Mouse (Mus musculus): ENCODE measurements at regions not wholly inside any gene's neighbourhood (a gene's known extent, or its start where the extent isn't known, plus 50 kb on each side); places are given as distances from the start of the nearest gene placed in this dataset.
A peak's percentile ranks its signal among the peaks of the same experiment; 100 is the strongest.

GRCm38 (mm10) chr10:92625781-92626180 lies 96.4 kb downstream of the Nedd1 start:
- DNase-seq (ENCODE audit: low spot score in 2 of 2) = peak; percentile 27 to 55
- intact Hi-C loops (cut with DNase I) = no loop called here

- peak in 1 of 2 experiments; percentile 18 for DNase-seq (ENCODE audit: low spot score in 2 of 2)
- intact Hi-C loops (cut with DNase I) = no loop called here
Observed at GRCm38 (mm10) chr10:92615684-92616379, 106.4 kb downstream of the Nedd1 start.

DNA sequence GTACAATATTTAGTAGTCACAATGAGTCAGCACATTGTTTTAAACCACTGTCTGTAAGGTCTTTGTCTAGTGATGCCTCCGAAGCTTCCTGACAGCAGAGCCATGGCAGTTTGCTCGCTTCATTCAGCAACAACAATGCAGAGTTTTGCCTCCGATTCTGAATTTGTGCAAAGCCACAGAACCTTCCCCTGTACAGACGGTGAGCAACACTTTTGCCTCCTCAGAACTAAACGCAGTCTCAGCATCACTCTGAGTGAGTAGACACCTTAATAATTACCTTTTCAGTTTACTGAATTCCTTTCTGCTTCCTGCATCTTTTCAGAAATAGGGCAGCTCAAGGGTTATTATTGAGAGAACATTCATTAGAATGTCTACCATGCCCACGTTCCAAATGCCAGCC lies 107.9 kb downstream of the Nedd1 start:
- intact Hi-C loops (cut with DNase I) = no loop called here
- no peak for DNase-seq (ENCODE audit: low spot score in 2 of 2)

DNA sequence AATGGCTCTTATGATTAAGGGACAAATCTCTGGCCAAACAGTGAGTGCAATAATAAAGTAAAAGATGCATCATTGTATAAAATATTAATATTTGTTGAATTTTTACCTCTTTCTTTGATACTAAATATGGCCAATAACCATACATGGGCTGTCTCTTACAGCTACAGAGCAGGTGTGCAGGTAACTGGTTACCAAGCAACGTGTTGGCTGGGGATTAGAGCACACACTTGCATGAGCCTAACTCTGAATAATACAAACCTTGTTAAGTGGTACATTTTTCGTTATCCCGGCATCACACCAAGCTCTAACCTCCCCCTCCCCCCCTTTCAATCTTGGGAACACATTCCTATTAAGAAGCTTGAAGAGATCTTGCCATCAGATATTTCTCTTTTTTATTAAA lies 111.2 kb downstream of the Nedd1 start:
- DNase-seq (ENCODE audit: low spot score in 2 of 2) = no peak
- intact Hi-C loops (cut with DNase I) = no loop called here

GRCm38 (mm10) chr10:92606761-92607160 lies 115.5 kb downstream of the Nedd1 start:
- peak; percentile 12 to 51 for DNase-seq (ENCODE audit: low spot score in 2 of 2)

GRCm38 (mm10) chr10:92605646-92606045 lies 116.6 kb downstream of the Nedd1 start:
- intact Hi-C loops (cut with DNase I) = no loop called here
- DNase-seq (ENCODE audit: low spot score in 2 of 2) = no peak

More at GRCm38 (mm10) chr10:92606761-92607160, 115.5 kb downstream of the Nedd1 start:
- intact Hi-C loops (cut with DNase I) = no loop called here

GRCm38 (mm10) chr10:92600116-92600515 lies 122.1 kb downstream of the Nedd1 start:
- no peak for DNase-seq (ENCODE audit: low spot score in 2 of 2)
- intact Hi-C loops (cut with DNase I) = no loop called here

- DNase-seq (ENCODE audit: low spot score in 2 of 2) = no peak
- intact Hi-C loops (cut with DNase I) = no loop called here
Observed at GRCm38 (mm10) chr10:92595496-92596355, 126.5 kb downstream of the Nedd1 start.

DNA sequence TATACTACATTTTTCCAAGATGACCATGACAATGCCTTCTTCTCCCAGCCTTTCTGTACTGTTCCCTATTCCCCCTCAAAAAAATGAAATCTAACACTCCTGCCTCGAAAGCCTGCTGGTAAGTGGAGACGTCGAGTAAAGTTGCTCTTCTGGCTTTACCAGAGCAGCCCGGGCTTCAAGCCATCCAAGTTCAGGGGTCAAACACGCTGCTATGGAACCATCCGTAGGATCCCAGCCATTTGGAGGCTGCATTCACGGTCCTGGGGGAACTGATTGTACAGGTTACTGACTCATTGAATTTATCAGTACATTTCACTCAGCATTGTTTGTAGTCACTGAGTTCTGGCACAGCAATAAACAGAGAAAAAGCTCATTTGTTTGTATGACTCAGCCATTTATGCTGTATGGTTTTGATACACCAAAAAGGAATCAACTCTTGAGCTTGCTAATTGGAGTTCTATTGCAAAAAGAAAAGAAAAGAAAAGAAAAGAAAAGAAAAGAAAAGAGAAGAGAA lies 128.2 kb downstream of the Nedd1 start:
- intact Hi-C loops (cut with DNase I) = no loop called here
- no peak for DNase-seq (ENCODE audit: low spot score in 2 of 2)

GRCm38 (mm10) chr10:92578872-92579271 lies 143.3 kb downstream of the Nedd1 start:
- intact Hi-C loops (cut with DNase I) = no loop called here
- no peak for DNase-seq (ENCODE audit: low spot score in 2 of 2)

DNA sequence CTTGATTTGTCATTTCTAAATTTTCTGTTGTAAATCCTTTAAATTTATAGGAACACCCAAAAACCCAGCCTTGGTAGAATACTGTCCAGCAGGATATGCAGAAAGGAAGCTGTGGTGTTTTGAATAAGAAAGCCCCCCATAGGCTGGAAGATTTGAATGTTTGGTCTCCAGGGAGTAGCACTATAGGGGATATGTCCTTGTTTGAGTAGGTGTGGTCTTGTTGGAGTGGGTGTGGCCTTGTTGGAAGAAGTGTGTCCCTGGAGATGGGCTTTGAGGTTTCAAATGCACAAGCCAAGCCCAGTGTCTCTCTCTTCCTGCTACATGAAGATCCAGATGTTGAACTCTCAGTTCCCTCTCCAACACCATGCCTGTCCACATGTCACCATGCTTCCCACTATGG lies 151.7 kb downstream of the Nedd1 start:
- intact Hi-C loops (cut with DNase I) = no loop called here

GRCm38 (mm10) chr10:92557463-92557862 lies 164.8 kb downstream of the Nedd1 start:
- DNase-seq (ENCODE audit: low spot score in 2 of 2) = no peak
- intact Hi-C loops (cut with DNase I) = no loop called here

More for the DNA sequence above, 151.7 kb downstream of the Nedd1 start:
- DNase-seq (ENCODE audit: low spot score in 2 of 2) = no peak

DNA sequence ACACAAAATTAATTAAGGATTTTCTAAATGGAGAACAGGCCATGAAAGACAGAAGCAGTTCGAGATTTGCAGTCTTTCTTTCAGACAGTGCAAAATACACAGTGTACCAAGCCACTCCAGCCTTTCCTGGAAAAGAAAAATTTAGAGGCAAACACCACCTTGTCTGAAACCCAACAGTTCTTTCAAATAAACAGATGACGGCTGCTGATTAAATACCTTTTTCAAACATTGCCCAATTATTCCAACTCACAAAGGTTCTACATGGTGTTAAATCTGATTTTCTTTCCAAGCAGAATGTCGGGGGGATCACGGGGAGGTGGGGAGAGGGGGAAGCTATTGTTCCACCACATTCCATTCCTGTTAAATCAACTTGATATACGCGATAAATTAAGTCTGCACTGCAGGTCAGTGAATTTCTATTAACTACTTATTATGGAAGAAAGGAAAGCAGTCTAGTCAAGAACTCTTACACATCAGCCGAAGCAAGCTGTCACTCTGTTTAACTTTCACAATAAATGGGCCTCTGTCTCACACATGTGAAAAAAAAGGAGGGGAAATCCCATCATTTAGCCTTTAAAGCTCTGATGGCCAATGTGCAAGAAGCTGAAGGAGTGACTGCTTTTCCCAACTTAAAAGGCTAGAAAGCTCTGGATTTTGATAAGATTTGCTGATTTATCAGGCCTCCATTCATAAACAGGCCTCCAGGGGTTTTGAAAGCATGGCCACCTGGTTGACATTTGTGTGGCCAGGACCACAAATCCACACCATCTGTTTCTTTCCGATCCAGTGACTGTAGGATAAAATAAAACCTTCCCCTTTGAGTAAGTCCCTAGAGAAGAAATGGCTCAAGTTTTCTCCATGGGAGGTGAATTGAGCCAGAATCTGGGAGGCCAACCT lies 165.4 kb downstream of the Nedd1 start:
- DNase-seq (ENCODE audit: low spot score in 2 of 2) = no peak
- intact Hi-C loops (cut with DNase I) = no loop called here

DNA sequence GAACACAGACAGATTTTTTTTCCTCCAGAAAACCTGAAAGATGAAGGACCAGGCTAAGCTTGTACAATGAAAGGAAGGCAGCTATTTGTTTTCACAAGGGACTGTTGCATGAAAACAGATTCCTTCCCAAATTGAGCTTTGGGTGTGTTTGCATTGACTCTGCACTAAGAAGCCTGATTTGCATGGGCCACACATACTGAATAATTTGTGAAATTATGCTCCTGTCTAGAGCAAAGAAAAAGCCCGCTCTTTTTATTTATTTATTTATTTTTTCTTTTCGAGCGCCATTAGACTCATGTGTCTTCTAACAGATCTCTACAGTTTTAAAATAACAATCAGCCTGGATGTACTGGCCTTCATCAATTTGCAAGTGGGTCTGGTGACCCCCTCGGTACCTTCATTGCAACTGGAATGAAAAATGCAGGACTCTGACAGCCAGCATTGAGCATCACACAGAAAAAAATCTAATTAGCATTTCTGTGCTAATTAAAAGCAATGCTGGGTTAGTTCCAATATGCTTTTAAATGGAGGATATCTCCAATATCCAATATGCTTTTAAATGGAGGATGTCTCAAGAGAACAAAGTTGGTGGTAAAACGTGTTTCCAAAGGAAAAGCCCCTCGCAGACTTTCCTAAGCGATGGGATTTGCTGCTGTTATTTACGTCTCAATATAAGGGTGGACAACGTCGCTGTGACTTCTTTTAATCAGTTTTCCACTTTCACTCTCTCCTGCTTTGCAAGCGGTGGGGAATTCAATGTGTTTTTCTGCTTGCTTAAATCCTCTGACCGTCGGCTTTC lies 166.3 kb downstream of the Nedd1 start:
- DNase-seq (ENCODE audit: low spot score in 2 of 2) = no peak
- intact Hi-C loops (cut with DNase I) = no loop called here

GRCm38 (mm10) chr10:92553966-92554365 lies 168.3 kb downstream of the Nedd1 start:
- intact Hi-C loops (cut with DNase I) = no loop called here
- no peak for DNase-seq (ENCODE audit: low spot score in 2 of 2)

GRCm38 (mm10) chr10:92548875-92549586 lies 173.2 kb downstream of the Nedd1 start:
- intact Hi-C loops (cut with DNase I) = no loop called here
- no peak for DNase-seq (ENCODE audit: low spot score in 2 of 2)

DNA sequence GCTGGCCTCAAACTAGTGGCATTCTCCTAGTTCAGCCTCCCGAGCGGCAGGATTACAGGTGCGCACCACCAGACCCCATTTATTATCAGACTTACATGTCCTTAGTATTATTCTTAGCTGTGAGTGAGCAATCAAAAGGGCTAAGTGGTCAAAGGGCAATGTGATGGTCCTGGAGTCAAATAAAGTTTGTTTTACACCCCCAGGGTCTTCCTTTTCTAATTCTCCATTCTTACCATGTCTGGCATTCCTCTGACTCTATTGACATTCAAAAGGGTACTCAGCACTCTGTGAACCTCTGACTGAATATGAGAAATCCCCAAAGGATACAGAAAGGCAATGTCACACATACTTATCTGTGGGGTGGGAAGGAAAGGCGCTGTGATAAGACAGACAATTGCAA lies 183.8 kb downstream of the Nedd1 start:
- DNase-seq (ENCODE audit: low spot score in 2 of 2) = no peak
- intact Hi-C loops (cut with DNase I) = no loop called here

GRCm38 (mm10) chr10:92516886-92517285 lies 205.3 kb downstream of the Nedd1 start:
- intact Hi-C loops (cut with DNase I) = no loop called here
- no peak for DNase-seq (ENCODE audit: low spot score in 2 of 2)
